Mouse (Mus musculus): ENCODE results near the gene St6galnac1. TPM values are rescaled to one million over a fixed set of nuclear protein-coding genes. Genes with fewer than 3 reads are reported as not detected.
"Not testable (repeated sequence)": the region's sequence is repeated elsewhere in the genome, so short reads cannot be mapped to it uniquely, and the experiment has no call there.

The St6galnac1 gene
- polyA plus RNA-seq, 1 experiment from 2014 or later = not detected

GRCm38 (mm10) chr11:116748692-116749091, 26.6 kb downstream of the St6galnac1 start:
- ATAC-seq (ENCODE audit: low read depth); H3K36me3 ChIP-seq (ENCODE audit: control insufficient read depth, insufficient read depth); H3K4me1 ChIP-seq (ENCODE audit: control insufficient read depth, low read depth, low read length); H3K27ac ChIP-seq (ENCODE audit: low read length); H3K4me2 ChIP-seq (ENCODE audit: low read depth, low read length); H3K9ac ChIP-seq (ENCODE audit: low read depth, low read length); H3K9me3 ChIP-seq (replicated peaks; ENCODE audit: control insufficient read depth, low read length); H3K27me3 ChIP-seq (ENCODE audit: control insufficient read depth, insufficient read depth, low read depth, low read length); H3K4me3 ChIP-seq (ENCODE audit: low read depth, low read length): not testable (repeated sequence)
- 68% methylated on average over 2 of the region's 2 CpGs for WGBS (ENCODE audit: insufficient replicate concordance)

GRCm38 (mm10) chr11:116746822-116747221, 28.5 kb downstream of the St6galnac1 start:
- WGBS (ENCODE audit: insufficient replicate concordance) = 63% methylated on average over 3 of the region's 3 CpGs

GRCm38 (mm10) chr11:116745457-116745856, 29.9 kb downstream of the St6galnac1 start:
- H3K27me3 ChIP-seq (ENCODE audit: control insufficient read depth, insufficient read depth, low read depth, low read length); H3K36me3 ChIP-seq (ENCODE audit: control insufficient read depth, insufficient read depth); H3K9ac ChIP-seq (ENCODE audit: low read depth, low read length); H3K4me1 ChIP-seq (ENCODE audit: control insufficient read depth, low read depth, low read length); H3K4me3 ChIP-seq (ENCODE audit: low read depth, low read length); H3K4me2 ChIP-seq (ENCODE audit: low read depth, low read length); ATAC-seq (ENCODE audit: low read depth); H3K27ac ChIP-seq (ENCODE audit: low read length); H3K9me3 ChIP-seq (replicated peaks; ENCODE audit: control insufficient read depth, low read length): not testable (repeated sequence)
- WGBS (ENCODE audit: insufficient replicate concordance) = 56% methylated on average over 2 of the region's 2 CpGs

More at GRCm38 (mm10) chr11:116746822-116747221, 28.5 kb downstream of the St6galnac1 start:
- H3K9ac ChIP-seq (ENCODE audit: low read depth, low read length); ATAC-seq (ENCODE audit: low read depth); H3K27me3 ChIP-seq (ENCODE audit: control insufficient read depth, insufficient read depth, low read depth, low read length); H3K9me3 ChIP-seq (replicated peaks; ENCODE audit: control insufficient read depth, low read length); H3K4me2 ChIP-seq (ENCODE audit: low read depth, low read length); H3K27ac ChIP-seq (ENCODE audit: low read length); H3K36me3 ChIP-seq (ENCODE audit: control insufficient read depth, insufficient read depth); H3K4me1 ChIP-seq (ENCODE audit: control insufficient read depth, low read depth, low read length); H3K4me3 ChIP-seq (ENCODE audit: low read depth, low read length): not testable (repeated sequence)

- no peak for ATAC-seq (ENCODE audit: low read depth)
- Histone ChIP-seq H3K36me3 (ENCODE audit: control insufficient read depth, insufficient read depth) (no peaks in the 10 kb centered on the region), H3K27me3 (ENCODE audit: control insufficient read depth, insufficient read depth, low read depth, low read length) (no peaks in the 10 kb centered on the region), H3K4me2 (ENCODE audit: low read depth, low read length) (no peak overlapping the region), H3K4me3 (ENCODE audit: low read depth, low read length) (no peak overlapping the region), H3K9ac (ENCODE audit: low read depth, low read length) (no peak overlapping the region), H3K27ac (ENCODE audit: low read length) (no peak overlapping the region), H3K9me3 (replicated peaks; ENCODE audit: control insufficient read depth, low read length) (no peaks in the 10 kb centered on the region), H3K4me1 (ENCODE audit: control insufficient read depth, low read depth, low read length) (no peaks in the 10 kb centered on the region)
- WGBS (ENCODE audit: insufficient replicate concordance) = 41% methylated on average over 11 of the region's 11 CpGs
These were observed 36.9 kb downstream of the St6galnac1 start for GRCm38 (mm10) chr11:116738411-116738810.

GRCm38 (mm10) chr11:116732536-116732935, 42.8 kb downstream of the St6galnac1 start:
- 39% methylated on average over 4 of the region's 4 CpGs for WGBS (ENCODE audit: insufficient replicate concordance)
- no peak for ATAC-seq (ENCODE audit: low read depth)

GRCm38 (mm10) chr11:116731060-116731580, 44.2 kb downstream of the St6galnac1 start:
- not testable (repeated sequence) for H3K4me2 ChIP-seq (ENCODE audit: low read depth, low read length); H3K4me1 ChIP-seq (ENCODE audit: control insufficient read depth, low read depth, low read length); H3K9ac ChIP-seq (ENCODE audit: low read depth, low read length); H3K36me3 ChIP-seq (ENCODE audit: control insufficient read depth, insufficient read depth); H3K27ac ChIP-seq (ENCODE audit: low read length); H3K27me3 ChIP-seq (ENCODE audit: control insufficient read depth, insufficient read depth, low read depth, low read length); H3K4me3 ChIP-seq (ENCODE audit: low read depth, low read length); ATAC-seq (ENCODE audit: low read depth); H3K9me3 ChIP-seq (replicated peaks; ENCODE audit: control insufficient read depth, low read length)
- WGBS (ENCODE audit: insufficient replicate concordance) = 69% methylated on average over 6 of the region's 6 CpGs

More at GRCm38 (mm10) chr11:116732536-116732935, 42.8 kb downstream of the St6galnac1 start:
- no peaks in the 10 kb centered on the region for H3K4me1 ChIP-seq (ENCODE audit: control insufficient read depth, low read depth, low read length)
- H3K36me3 ChIP-seq (ENCODE audit: control insufficient read depth, insufficient read depth) = no peaks in the 10 kb centered on the region
- H3K9me3 ChIP-seq (replicated peaks; ENCODE audit: control insufficient read depth, low read length) = no peaks in the 10 kb centered on the region
- no peaks in the 10 kb centered on the region for H3K27me3 ChIP-seq (ENCODE audit: control insufficient read depth, insufficient read depth, low read depth, low read length)
- H3K9ac ChIP-seq (ENCODE audit: low read depth, low read length) = no peak overlapping the region
- H3K4me2 ChIP-seq (ENCODE audit: low read depth, low read length) = no peak overlapping the region
- no peak overlapping the region for H3K4me3 ChIP-seq (ENCODE audit: low read depth, low read length)
- H3K27ac ChIP-seq (ENCODE audit: low read length) = no peak overlapping the region

GRCm38 (mm10) chr11:116729276-116730008, 45.9 kb downstream of the St6galnac1 start:
- no peak for ATAC-seq (ENCODE audit: low read depth)
- Histone ChIP-seq H3K4me3 (ENCODE audit: low read depth, low read length) (no peak overlapping the region), H3K9me3 (replicated peaks; ENCODE audit: control insufficient read depth, low read length) (no peaks in the 10 kb centered on the region), H3K9ac (ENCODE audit: low read depth, low read length) (no peak overlapping the region), H3K4me2 (ENCODE audit: low read depth, low read length) (no peak overlapping the region), H3K36me3 (ENCODE audit: control insufficient read depth, insufficient read depth) (no peaks in the 10 kb centered on the region), H3K27me3 (ENCODE audit: control insufficient read depth, insufficient read depth, low read depth, low read length) (no peaks in the 10 kb centered on the region), H3K4me1 (ENCODE audit: control insufficient read depth, low read depth, low read length) (no peaks in the 10 kb centered on the region), H3K27ac (ENCODE audit: low read length) (no peak overlapping the region)
- 62% methylated on average over 9 of the region's 9 CpGs for whole genome bisulfite sequencing (ENCODE audit: insufficient replicate concordance)

GRCm38 (mm10) chr11:116726156-116726555, 49.2 kb downstream of the St6galnac1 start:
- H3K36me3 ChIP-seq (ENCODE audit: control insufficient read depth, insufficient read depth) = no peaks in the 10 kb centered on the region
- H3K4me3 ChIP-seq (ENCODE audit: low read depth, low read length) = no peak overlapping the region
- H3K9ac ChIP-seq (ENCODE audit: low read depth, low read length) = no peak overlapping the region
- no peaks in the 10 kb centered on the region for H3K27me3 ChIP-seq (ENCODE audit: control insufficient read depth, insufficient read depth, low read depth, low read length)
- WGBS (ENCODE audit: insufficient replicate concordance) = 51% methylated on average over 3 of the region's 3 CpGs
- no peaks in the 10 kb centered on the region for H3K9me3 ChIP-seq (replicated peaks; ENCODE audit: control insufficient read depth, low read length)
- H3K27ac ChIP-seq (ENCODE audit: low read length) = no peak overlapping the region
- H3K4me1 ChIP-seq (ENCODE audit: control insufficient read depth, low read depth, low read length) = no peaks in the 10 kb centered on the region
- H3K4me2 ChIP-seq (ENCODE audit: low read depth, low read length) = no peak overlapping the region
- no peak for ATAC-seq (ENCODE audit: low read depth)
